Mouse (Mus musculus) hindbrain, embryonic 16.5 days (tissue): ENCODE measurements around the gene Spats1. TPM values are rescaled to one million over a fixed set of nuclear protein-coding genes. Genes with fewer than 3 reads are reported as not detected.

Experiments used
- ATAC-seq: fragments of 200-750 bp; cut with Nextera tagmentation; 2 replicates; pipeline ENCODE4 v1.8.0; 2017; ENCODE audit warnings: moderate TSS enrichment, moderate library complexity
- H3K27ac ChIP-seq: fragments of 300-500 bp; sonication (generic); 2 replicates; pipeline ENCODE4 v1.5.1; 2014; ENCODE audit warnings: low read depth, mild to moderate bottlenecking, control low read depth, low read length, moderate library complexity
- H3K27me3 ChIP-seq: fragments of 300-500 bp; sonication (generic); replicated peaks from 2 replicates; pipeline ENCODE4 v1.6.1; 2014; ENCODE audit warnings: low read length; ENCODE audit not compliant: control insufficient read depth, insufficient read depth
- H3K36me3 ChIP-seq: fragments of 300-500 bp; sonication (generic); 2 replicates; pipeline ENCODE4 v1.6.1; 2014; ENCODE audit warnings: mild to moderate bottlenecking, low read length, moderate library complexity, mixed read lengths; ENCODE audit not compliant: control insufficient read depth, insufficient read depth
- H3K4me1 ChIP-seq: fragments of 300-500 bp; sonication (generic); 2 replicates; pipeline ENCODE4 v1.6.1; 2014; ENCODE audit warnings: low read depth, low read length; ENCODE audit not compliant: control insufficient read depth, insufficient read depth
- H3K4me2 ChIP-seq: fragments of 300-500 bp; sonication (generic); 2 replicates; pipeline ENCODE4 v1.6.1; 2014; ENCODE audit warnings: mild to moderate bottlenecking, low read length, control low read depth, moderate library complexity
- H3K4me3 ChIP-seq: fragments of 300-500 bp; sonication (generic); 2 replicates; pipeline ENCODE4 v1.5.1; 2014; ENCODE audit warnings: mild to moderate bottlenecking, low read length, control low read depth, moderate library complexity
- H3K9ac ChIP-seq: fragments of 300-500 bp; sonication (generic); 2 replicates; pipeline ENCODE4 v1.6.1; 2014; ENCODE audit warnings: low read depth, mild to moderate bottlenecking, control low read depth, low read length, moderate library complexity
- H3K9me3 ChIP-seq: fragments of 300-500 bp; sonication (generic); 2 replicates; pipeline ENCODE4 v1.6.1; 2014; ENCODE audit warnings: mild to moderate bottlenecking, low read length, moderate library complexity; ENCODE audit not compliant: control insufficient read depth
- WGBS: fragments of 180-500 bp; shearing (Covaris S2); extraction: QIAGEN DNeasy Blood & Tissue Kit; methylation state at CpG from one replicate; pipeline ENCODE4 v1.1.7; 2014; 5-methylcytosine and 5-hydroxymethylcytosine counted together
- polyA plus RNA-seq: library from polyadenylated mRNA; unstranded; fragments of >200 nt; fragmentation: Nextera tagmentation; extraction: Ambion mirVana; gene quantifications from 2 replicates; pipeline ENCODE4 v1.2.1, GENCODE M21; 2015

Gene Spats1
- polyA plus RNA-seq, 1 experiment from 2014 or later = 3.5 TPM

- Histone ChIP-seq H3K4me1 (peaks cover 10% of the 10 kb centered on the region; the same call in 1 of the 2 replicates), H3K36me3 (no peaks in the 10 kb centered on the region), H3K9me3 (0 out of 2 replicates have a peak, but pooled peaks cover 3% of the 10 kb centered on the region), H3K4me2 (no peak overlapping the region), H3K4me3 (no peak overlapping the region), H3K9ac (no peak overlapping the region), H3K27ac (no peak overlapping the region), H3K27me3 (no peaks in the 10 kb centered on the region)
- 18% methylated on average over 12 of the region's 12 CpGs for WGBS
- ATAC-seq = 0 out of 2 replicates have a peak, but pooled peaks have one; percentile 13
Measured at GRCm38 (mm10) chr17:45478234-45478825, 3.1 kb upstream of the Spats1 start.

GRCm38 (mm10) chr17:45474146-45474545 is 1.1 kb downstream of the Spats1 start:
- WGBS = 67% methylated on average over 8 of the region's 8 CpGs
- H3K36me3 ChIP-seq = no peaks in the 10 kb centered on the region
- ATAC-seq = peak; percentile 22; the same call in 1 of the 2 replicates
- peak overlapping the region; percentile 69 for H3K4me2 ChIP-seq
- H3K9ac ChIP-seq = peak overlapping the region; percentile 58
- peak overlapping the region; percentile 62 for H3K27ac ChIP-seq
- H3K9me3 ChIP-seq = no peaks in the 10 kb centered on the region
- H3K4me1 ChIP-seq = peaks cover 10% of the 10 kb centered on the region; the same call in 1 of the 2 replicates
- H3K4me3 ChIP-seq = peak overlapping the region; percentile 45
- H3K27me3 ChIP-seq = no peaks in the 10 kb centered on the region

GRCm38 (mm10) chr17:45473667-45474066 is 1.5 kb downstream of the Spats1 start:
- H3K36me3 ChIP-seq = no peaks in the 10 kb centered on the region
- no peak overlapping the region for H3K4me3 ChIP-seq
- peaks cover 10% of the 10 kb centered on the region; the same call in 1 of the 2 replicates for H3K4me1 ChIP-seq
- H3K9ac ChIP-seq = no peak overlapping the region
- ATAC-seq = no peak
- no peaks in the 10 kb centered on the region for H3K9me3 ChIP-seq
- WGBS = 79% methylated on average over 6 of the region's 6 CpGs
- H3K27me3 ChIP-seq = no peaks in the 10 kb centered on the region
- H3K27ac ChIP-seq = no peak overlapping the region
- H3K4me2 ChIP-seq = no peak overlapping the region

GRCm38 (mm10) chr17:45470726-45471125 is 4.5 kb downstream of the Spats1 start:
- no peaks in the 10 kb centered on the region for H3K27me3 ChIP-seq
- H3K4me1 ChIP-seq = peaks cover 10% of the 10 kb centered on the region; the same call in 1 of the 2 replicates
- no peak overlapping the region for H3K4me3 ChIP-seq
- H3K36me3 ChIP-seq = no peaks in the 10 kb centered on the region
- no peak overlapping the region for H3K9ac ChIP-seq
- WGBS = 89% methylated on average over 7 of the region's 7 CpGs
- H3K27ac ChIP-seq = no peak overlapping the region
- H3K9me3 ChIP-seq = no peaks in the 10 kb centered on the region
- no peak overlapping the region for H3K4me2 ChIP-seq
- ATAC-seq = no peak

- Histone ChIP-seq H3K9me3 (no peaks in the 10 kb centered on the region), H3K36me3 (no peaks in the 10 kb centered on the region), H3K4me2 (no peak overlapping the region), H3K9ac (no peak overlapping the region), H3K27ac (no peak overlapping the region), H3K27me3 (no peaks in the 10 kb centered on the region), H3K4me1 (no peaks in the 10 kb centered on the region), H3K4me3 (no peak overlapping the region)
- no peak for ATAC-seq
- 87% methylated on average over 5 of the region's 5 CpGs for WGBS
Measured at GRCm38 (mm10) chr17:45468302-45468701, 6.9 kb downstream of the Spats1 start.

GRCm38 (mm10) chr17:45466701-45467100 is 8.5 kb downstream of the Spats1 start:
- no peak for ATAC-seq
- no peaks in the 10 kb centered on the region for H3K9me3 ChIP-seq
- H3K4me2 ChIP-seq = no peak overlapping the region
- H3K27me3 ChIP-seq = no peaks in the 10 kb centered on the region
- H3K4me1 ChIP-seq = no peaks in the 10 kb centered on the region
- 61% methylated on average over 2 of the region's 2 CpGs for WGBS
- no peak overlapping the region for H3K4me3 ChIP-seq
- no peaks in the 10 kb centered on the region for H3K36me3 ChIP-seq
- no peak overlapping the region for H3K9ac ChIP-seq
- no peak overlapping the region for H3K27ac ChIP-seq

GRCm38 (mm10) chr17:45464255-45464654 is 11.0 kb downstream of the Spats1 start:
- Histone ChIP-seq H3K4me3 (no peak overlapping the region), H3K9me3 (no peaks in the 10 kb centered on the region), H3K27me3 (no peaks in the 10 kb centered on the region), H3K4me1 (no peaks in the 10 kb centered on the region), H3K9ac (no peak overlapping the region), H3K4me2 (no peak overlapping the region), H3K27ac (no peak overlapping the region), H3K36me3 (no peaks in the 10 kb centered on the region)
- no peak for ATAC-seq
- WGBS = 88% methylated on average over 9 of the region's 9 CpGs

GRCm38 (mm10) chr17:45462506-45462905 is 12.7 kb downstream of the Spats1 start:
- H3K9me3 ChIP-seq = no peaks in the 10 kb centered on the region
- H3K36me3 ChIP-seq = no peaks in the 10 kb centered on the region
- no peaks in the 10 kb centered on the region for H3K27me3 ChIP-seq
- no peak overlapping the region for H3K27ac ChIP-seq
- no peak overlapping the region for H3K9ac ChIP-seq
- no peak overlapping the region for H3K4me3 ChIP-seq
- ATAC-seq = no peak
- 98% methylated on average over 4 of the region's 4 CpGs for WGBS
- H3K4me1 ChIP-seq = no peaks in the 10 kb centered on the region
- H3K4me2 ChIP-seq = no peak overlapping the region

GRCm38 (mm10) chr17:45459062-45459461 is 16.2 kb downstream of the Spats1 start:
- no peak overlapping the region for H3K9ac ChIP-seq
- H3K9me3 ChIP-seq = no peaks in the 10 kb centered on the region
- no peak overlapping the region for H3K27ac ChIP-seq
- no peak overlapping the region for H3K4me2 ChIP-seq
- no peak overlapping the region for H3K4me3 ChIP-seq
- ATAC-seq = no peak
- no peaks in the 10 kb centered on the region for H3K36me3 ChIP-seq
- H3K4me1 ChIP-seq = peaks cover 3% of the 10 kb centered on the region
- no peaks in the 10 kb centered on the region for H3K27me3 ChIP-seq
- WGBS = 89% methylated on average over 8 of the region's 8 CpGs
